8 mouse cellular contexts compared by ENCODE assay signal in the genomic region with DNA sequence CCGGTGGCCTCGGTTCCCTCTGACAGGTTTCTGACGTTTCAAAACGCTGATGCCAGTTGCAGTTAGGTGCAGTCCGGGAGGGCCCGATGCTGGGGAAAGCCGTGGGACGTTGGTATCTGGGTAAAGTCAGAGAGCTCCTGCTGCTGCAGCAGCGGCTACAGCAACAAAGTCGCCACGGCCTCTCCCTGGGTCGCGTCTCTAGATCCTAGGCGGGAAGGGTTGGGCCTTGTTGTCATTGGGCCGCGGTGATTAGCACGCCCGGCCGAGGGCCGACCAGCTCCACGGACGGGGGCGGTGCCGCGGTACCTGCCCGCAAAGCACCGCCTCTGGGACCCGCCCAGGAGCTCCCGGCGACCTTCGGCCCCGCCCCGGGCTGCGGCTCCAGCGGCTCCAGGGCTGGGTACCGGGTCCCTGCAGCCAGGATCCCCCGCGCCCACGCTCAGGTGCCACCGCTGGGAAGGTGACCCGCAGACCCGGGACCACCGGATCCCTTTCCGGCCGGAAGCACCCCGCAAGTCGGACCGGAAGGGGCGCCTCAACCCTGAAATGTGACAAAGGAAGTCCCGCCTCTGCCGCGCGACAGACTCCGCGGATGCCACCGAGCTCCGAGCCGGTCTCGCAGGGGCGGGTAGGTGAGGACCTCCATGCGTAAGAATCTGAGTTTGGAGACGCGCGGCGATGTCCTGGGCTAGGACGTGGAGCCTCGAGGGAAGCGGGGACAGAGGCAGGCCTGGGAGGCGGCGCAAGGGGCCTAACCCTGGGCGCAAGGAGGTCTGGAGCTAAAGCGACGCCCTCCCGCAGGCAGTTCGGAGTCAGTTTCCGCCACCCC. TPM values are rescaled to one million over a fixed set of nuclear protein-coding genes. Genes with fewer than 3 reads are reported as not detected.
DNase-seq lines count a peak whose midpoint lies in the region; ATAC-seq and TF ChIP-seq lines count a peak whose summit lies in the region.

TSS of gene Rgp1 (plus strand) at position 340 of the 829 bp plus-strand sequence.
TSS of gene Gba2 (minus strand) at position 498 of the 829 bp plus-strand sequence.

- peak; percentile 77 for DNase-seq in adipocyte (ENCODE audit: low spot score)
- peak; percentile 83 for DNase-seq in gastrocnemius, postnatal 10 days
- DNase-seq in induced T-regulatory cell, adult 2 months (ENCODE audit: low read depth), result peak; percentile 90
- peak; percentile 75 to 77 for DNase-seq in left cerebral cortex, adult 8-10 months (ENCODE audit: low spot score in 2 of 2)
- peak; percentile 91 for DNase-seq in right cerebral cortex, adult 18-20 months
- DNase-seq in urinary bladder, adult 2 months (ENCODE audit: low spot score), result peak; percentile 88

- ATAC-seq in megakaryocyte, adult 5-6 weeks (ENCODE audit: poor library complexity, severe bottlenecking), result peak; percentile 94

- peak; percentile 62; the same call in 1 of the 2 replicates for TF ChIP-seq POLR2A in cortical plate, adult 2 months (IDR thresholded peaks at IDR 0.05; ENCODE audit: extremely low read depth, insufficient read depth, low read length)

- H3K4me1 ChIP-seq in cortical plate, adult 2 months (ENCODE audit: control insufficient read depth, insufficient read depth, low read length), result peaks cover 12% of the 10 kb centered on the region

- peak within 1 kb of the TSS; percentile 82 for H3K4me3 ChIP-seq in cortical plate, adult 2 months (ENCODE audit: insufficient read depth, low read length)

- peak within 1 kb of the TSS; percentile 80 for H3K27ac ChIP-seq in cortical plate, adult 2 months (ENCODE audit: insufficient read depth, low read length)

- TF ChIP-seq CTCF in cortical plate, adult 2 months (IDR thresholded peaks at IDR 0.05; ENCODE audit: extremely low read depth, insufficient read depth, low read length), result no peak

RNA-seq across cellular contexts. Expression of gene Rgp1, which starts in this region (rescaled TPM):
- 35.7 and 38.8 TPM in 2 replicates for polyA plus RNA-seq in cortical plate, adult 2 months (2012; rRNA removed)
- total RNA-seq in gastrocnemius, postnatal 10 days (2021), result 10 to 100 TPM; 22.9 to 30.4 TPM
- 10 to 100 TPM; 47.0 to 60.5 (median 49.8) TPM for total RNA-seq in left cerebral cortex, adult 8-10 months (2022)
- 18.6 and 20.8 TPM in 2 replicates for total RNA-seq in megakaryocyte, adult 5-6 weeks (2015)
- 8.2 and 24.7 TPM in 2 replicates for total RNA-seq in megakaryocyte, adult 5-6 weeks (2017)
- polyA plus RNA-seq in urinary bladder, adult 2 months (2012; rRNA removed), result 34.9 and 35.1 TPM in 2 replicates

RNA-seq across cellular contexts. Expression of gene Gba2, which starts in this region (rescaled TPM):
- 96.7 and 105 TPM in 2 replicates for polyA plus RNA-seq in cortical plate, adult 2 months (2012; rRNA removed)
- total RNA-seq in gastrocnemius, postnatal 10 days (2021), result 1 to 10 TPM; 6.7 to 9.1 TPM
- total RNA-seq in left cerebral cortex, adult 8-10 months (2022), result 10 to 100 TPM; 62.1 to 69.7 (median 65.6) TPM
- total RNA-seq in megakaryocyte, adult 5-6 weeks (2015), result 8.4 and 8.5 TPM in 2 replicates
- 9.5 and 9.8 TPM in 2 replicates for total RNA-seq in megakaryocyte, adult 5-6 weeks (2017)
- polyA plus RNA-seq in urinary bladder, adult 2 months (2012; rRNA removed), result 15.1 and 16.8 TPM in 2 replicates

Comparison
In these comparisons a context has a peak if more than half of its experiments do, and no peak if none do; other contexts are left out.
1. Peak in every context shown above with its lines: DNase-seq, ATAC-seq, H3K4me3 ChIP-seq and H3K27ac ChIP-seq.
2. RNA of gene Gba2 (total RNA-seq): 62.1 to 69.7 TPM in left cerebral cortex, adult 8-10 months; 8.4 to 9.8 TPM in megakaryocyte, adult 5-6 weeks and 6.7 to 9.1 TPM in gastrocnemius, postnatal 10 days; every median in the first group is over 4 times any median in the second.